Mouse (Mus musculus) heart, postnatal 25 days (tissue): ENCODE measurements around the gene Tmem145. TPM values are rescaled to one million over a fixed set of nuclear protein-coding genes. Genes with fewer than 3 reads are reported as not detected.

Source experiments
- DNase-seq: peaks from one replicate; pipeline ENCODE4 v3.0.0; 2022; ENCODE audit warnings: low spot score
- intact Hi-C: fragments of 180-260 bp; cut with DNase I; formaldehyde crosslinking; loops from one replicate; pipeline ENCODE4 v1.15.1; 2025
- total RNA-seq, 2 experiments: library from RNA; stranded (reverse); gene quantifications; 2 replicates each; pipeline ENCODE4 v1.2.3; 2021

Gene Tmem145
- total RNA-seq, 2 experiments from 2014 or later, result not detected

DNA sequence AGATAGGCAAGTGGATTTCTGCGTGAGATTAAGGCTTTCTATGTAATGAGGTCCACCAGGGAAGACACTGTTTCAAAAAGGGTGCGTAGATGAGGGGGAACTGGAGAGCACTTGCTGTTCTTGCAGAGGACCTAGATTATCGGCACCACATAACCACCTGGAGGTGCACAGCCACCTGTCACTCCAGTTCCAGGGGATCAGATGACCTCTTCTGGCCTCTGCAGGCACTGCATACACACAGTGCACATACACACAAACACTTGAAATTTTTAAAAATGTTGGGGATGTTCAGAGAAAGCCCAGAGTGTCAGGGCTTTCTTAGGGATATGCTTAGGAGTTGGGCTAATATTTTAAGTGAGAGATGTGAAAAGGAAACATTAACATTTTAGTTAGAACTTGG is 16.0 kb upstream of the Tmem145 start:
- intact Hi-C loops, result no loop called here
- no peak for DNase-seq

DNA sequence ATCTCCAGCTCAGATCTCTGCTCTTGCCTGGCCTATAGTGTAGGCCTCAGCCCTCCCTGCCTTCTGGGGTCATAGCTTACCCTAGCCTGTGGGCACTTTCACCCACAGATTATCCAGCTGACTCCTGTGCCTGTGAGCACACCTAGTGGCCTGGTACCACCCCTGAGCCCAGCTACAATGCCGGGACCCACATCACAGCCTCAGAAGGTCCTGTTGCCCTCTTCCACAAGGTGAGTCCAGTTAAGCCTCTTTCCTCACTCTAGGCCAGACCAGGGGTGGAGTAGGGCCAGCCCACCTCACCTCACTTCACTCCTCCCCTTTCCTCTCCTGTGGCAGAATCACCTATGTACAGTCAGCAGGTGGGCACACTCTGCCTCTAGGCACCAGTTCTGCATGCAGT is 15.4 kb upstream of the Tmem145 start:
- intact Hi-C loops, result no loop called here
- DNase-seq, result no peak

DNA sequence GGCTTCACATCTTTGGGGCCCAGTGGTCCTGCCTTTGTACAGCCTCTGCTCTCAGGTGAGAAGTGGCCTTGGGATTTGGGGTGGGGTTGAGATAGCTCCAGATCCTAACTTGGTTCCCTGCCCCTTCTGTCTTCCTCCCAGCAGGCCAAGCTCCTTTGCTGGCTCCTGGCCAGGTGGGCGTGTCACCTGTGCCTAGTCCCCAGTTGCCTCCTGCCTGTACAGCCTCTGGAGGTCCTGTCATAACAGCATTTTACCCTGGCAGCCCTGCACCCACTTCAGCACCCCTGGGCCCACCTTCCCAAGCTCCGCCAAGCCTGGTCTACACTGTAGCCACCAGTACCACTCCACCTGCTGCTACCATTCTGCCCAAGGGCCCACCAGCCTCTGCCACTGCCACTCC is 15.0 kb upstream of the Tmem145 start:
- DNase-seq, result no peak
- intact Hi-C loops, result no loop called here

DNA sequence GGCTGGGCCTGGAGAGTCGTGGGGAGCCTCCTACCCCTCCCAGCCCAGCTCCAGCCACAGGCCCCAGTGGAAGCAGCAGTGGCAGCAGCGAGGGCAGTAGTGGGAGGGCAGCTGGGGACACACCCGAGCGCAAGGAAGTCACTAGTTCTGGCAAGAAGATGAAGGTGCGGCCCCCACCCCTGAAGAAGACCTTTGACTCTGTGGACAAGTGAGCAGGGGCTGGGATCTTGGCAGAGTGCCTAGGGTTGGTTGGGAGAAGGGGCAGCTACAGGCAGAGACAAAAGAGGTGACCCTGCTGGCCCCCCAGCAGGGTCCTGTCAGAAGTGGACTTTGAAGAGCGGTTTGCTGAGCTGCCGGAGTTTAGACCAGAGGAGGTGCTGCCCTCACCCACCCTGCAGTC is 13.8 kb upstream of the Tmem145 start:
- DNase-seq, result no peak
- intact Hi-C loops, result no loop called here

DNA sequence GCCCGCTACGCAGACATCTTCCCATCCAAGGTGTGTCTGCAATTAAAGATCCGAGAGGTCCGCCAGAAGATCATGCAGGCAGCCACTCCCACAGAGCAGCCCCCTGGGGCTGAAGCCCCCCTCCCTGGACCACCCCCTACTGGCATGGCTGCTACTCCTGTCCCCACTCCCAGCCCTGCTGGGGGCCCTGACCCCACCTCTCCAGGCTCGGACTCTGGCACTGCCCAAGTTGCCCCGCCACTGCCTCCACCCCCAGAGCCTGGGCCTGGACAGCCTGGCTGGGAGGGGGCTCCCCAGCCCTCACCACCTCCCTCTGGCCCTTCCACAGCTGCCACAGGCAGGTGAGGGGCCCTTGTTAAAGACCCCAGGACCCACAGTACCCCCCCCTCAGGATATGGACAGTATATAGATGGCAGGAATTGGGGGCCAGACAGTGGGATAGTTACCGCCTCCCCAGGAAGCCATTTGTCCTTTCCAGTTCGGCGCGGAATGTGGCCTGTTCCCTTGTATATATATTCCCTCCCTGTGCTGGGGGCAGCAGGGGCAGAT is 12.6 kb upstream of the Tmem145 start:
- DNase-seq, result no peak
- intact Hi-C loops, result no loop called here

DNA sequence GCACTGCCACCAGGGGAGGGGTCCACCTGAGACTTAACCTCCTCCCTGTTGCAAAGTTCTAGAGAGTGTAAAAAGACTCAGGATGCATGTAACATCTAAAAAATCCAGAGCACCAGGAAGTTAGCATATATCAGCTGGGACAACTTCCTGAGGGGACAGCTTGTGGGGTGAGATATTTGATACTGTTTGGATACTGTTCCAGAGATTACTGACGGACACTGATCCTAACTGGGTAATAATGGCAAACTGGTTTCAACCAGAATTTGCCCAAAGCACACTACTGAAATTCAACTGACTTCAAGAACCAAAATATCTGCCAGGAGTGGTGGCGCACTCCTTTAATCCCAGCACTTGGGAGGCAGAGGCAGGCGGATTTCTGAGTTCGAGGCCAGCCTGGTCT is 11.4 kb upstream of the Tmem145 start:
- no peak for DNase-seq
- intact Hi-C loops, result no loop called here

DNA sequence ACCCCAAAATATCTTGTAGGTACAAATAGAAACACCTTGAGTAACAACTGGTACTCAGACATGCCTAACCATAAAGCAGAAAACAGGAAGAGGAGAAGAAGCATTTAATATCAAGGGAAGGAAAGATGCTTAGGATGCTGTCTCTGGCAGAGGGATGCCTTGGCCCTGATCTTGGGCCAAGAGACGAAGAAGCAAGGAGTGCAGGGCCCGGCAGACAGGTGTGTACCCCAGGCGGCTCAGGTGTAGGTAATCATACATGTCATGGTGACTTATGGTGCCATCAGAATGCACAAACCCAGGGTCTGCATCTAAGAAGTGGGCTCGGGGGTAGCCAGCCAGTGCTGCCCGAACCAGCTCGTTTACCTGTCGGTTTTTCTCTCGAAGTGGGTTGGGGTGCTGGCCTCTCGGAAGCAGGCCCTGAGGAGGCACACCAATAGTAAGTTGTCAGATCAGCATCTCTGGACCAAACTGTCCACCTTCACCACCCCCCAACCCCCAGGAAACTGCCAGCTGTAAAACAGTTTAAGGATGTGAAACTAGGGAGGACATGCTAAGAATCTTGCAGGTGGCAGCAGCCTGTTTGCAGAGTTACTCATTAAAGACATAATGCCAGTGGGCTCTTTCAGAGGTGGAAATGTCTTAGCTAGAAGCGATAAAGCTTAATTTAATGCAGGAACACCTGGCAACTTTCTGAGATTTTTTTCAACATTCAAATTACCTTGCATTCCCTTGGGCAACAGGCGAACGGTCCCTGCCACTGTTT is 10.8 kb upstream of the Tmem145 start:
- no peak for DNase-seq
- intact Hi-C loops, result loop anchor here (5.0 kb wide), 1 partner anchor 37 kb away; no protein-coding TSS in a partner anchor

DNA sequence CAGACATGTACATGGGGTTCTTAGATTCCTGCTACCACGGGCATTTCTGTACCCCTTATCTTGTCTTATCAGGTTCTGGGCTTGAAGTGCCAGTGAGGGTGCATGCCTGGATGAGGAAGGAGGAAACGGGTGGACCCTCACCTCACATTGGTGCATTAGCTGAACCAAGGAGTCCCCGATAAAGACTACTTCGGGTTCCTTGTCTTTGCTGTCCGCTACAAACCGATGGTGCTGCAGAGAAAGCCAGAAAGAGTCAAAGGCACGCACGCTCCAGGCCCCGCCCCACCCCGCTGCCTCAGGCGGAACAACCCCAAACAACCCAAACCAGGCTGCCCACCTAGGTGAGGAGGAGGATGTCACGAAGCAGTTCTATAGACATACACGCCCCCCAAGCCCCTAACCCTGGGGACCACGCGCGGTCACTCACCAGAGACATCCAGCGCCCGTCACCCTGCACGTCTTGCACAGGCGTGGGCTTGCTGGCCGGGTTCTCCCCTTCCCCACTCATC is 8.9 kb upstream of the Tmem145 start:
- intact Hi-C loops, result loop anchor here (5.0 kb wide), 1 partner anchor 35 kb away; no protein-coding TSS in a partner anchor
- DNase-seq, result no peak

DNA sequence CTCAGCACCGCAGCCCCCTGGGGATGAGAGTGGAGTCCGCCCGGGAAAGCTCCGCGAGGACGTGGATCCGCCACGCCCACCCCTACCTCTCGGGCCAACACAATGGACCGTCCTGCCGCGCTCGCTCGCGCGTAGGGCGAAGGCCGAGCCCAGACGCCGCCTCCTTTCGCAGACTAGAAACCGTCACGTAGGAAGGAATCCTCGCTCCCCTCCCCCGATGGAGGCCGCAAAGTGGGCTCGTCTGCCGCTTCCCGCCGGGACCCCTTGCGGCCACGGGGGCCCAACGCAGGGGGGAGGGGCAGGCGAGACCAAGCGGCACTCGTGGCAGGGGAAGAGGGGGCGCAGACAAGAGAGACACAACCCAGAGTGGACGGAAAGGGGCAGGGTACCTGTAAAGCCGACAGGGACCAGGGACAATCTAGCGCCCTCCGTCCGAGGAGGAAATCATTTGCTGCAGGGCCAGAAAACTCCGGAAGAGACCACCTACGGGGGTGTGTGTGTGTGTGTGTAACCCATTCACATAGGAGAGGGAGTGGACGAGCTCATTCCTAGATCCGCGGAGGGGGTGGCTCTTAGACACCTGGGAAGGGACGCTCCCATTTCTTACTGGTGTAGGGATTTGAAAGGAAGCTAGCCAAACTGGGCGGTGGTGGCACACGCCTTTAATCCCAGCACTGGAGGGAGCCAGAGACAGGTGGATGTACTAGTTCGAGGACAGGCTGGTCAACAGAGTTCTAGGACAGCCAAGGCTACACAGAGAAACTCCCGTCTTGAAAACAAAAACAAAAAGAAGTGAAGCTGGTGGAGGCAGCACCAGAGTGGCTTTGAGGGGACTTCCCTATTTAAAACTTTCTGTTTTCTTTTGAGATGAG is 8.2 kb upstream of the Tmem145 start, which contains the start of gene Pafah1b3:
Pafah1b3 (minus strand) TSS at position 533 of the 872 bp plus-strand sequence.
- intact Hi-C loops, result loop anchor here (2.0 to 5.0 kb wide), 2 partner anchors 17 to 35 kb away; no protein-coding TSS in a partner anchor

DNA sequence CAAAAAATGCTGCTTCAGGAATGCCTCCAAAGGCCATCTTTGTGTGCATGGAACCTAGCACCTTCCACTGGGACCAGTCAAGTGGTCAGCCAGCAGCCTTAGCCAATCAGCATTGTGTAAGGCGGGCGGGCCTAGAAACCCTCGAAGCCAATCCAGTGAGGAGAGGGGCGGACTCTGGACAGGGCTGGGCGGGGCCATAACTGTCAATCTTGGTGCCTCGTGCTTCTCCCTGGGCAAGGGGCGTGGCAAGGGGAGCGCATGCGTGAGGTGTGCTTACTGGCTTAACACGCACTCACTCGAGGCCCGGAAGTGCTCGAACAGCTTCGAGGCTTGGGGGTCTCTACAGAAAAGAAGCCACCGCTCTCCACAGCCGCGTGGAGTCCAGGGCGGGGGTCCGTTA is 4.8 kb upstream of the Tmem145 start, which contains the start of gene Prr19:
Prr19 (plus strand) TSS at position 349 of the 400 bp plus-strand sequence.
- intact Hi-C loops, result no loop called here
- no peak for DNase-seq

More for the DNA sequence above, 8.2 kb upstream of the Tmem145 start, which contains the start of gene Pafah1b3:
- DNase-seq, result no peak

DNA sequence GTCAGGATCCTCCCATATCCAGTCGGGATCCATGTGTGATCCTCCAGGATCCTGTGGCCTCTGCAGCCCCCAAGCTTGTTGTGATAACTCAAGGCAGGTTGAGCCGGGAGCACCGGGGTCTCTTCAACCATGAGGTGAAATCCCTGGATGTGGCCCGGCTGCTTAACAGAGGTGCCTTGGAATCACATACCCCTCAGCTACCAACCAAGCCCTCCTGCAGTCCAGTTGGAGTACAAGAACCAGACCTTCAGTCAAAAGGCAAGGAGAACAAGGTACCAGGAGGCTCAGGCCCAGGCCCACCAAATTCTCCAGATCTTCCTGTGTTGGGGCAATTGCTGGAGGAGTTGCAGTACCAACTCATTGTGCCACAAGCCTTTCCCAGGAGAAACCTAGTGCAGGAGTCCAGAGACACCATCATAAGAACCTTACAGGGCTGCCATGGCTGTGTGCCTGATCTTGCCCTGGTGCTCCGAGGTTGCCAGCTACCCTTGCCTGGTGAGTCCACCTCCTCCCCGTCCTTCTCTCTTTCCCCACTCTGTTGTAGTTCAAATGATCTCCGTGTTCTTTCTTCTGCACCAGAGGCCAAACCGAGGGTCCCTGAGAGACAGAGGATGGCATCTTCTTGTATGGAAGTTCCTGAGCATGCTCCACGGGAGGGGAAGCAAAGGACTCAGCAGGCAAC is 2.8 kb upstream of the Tmem145 start:
- no peak for DNase-seq
- intact Hi-C loops, result no loop called here

DNA sequence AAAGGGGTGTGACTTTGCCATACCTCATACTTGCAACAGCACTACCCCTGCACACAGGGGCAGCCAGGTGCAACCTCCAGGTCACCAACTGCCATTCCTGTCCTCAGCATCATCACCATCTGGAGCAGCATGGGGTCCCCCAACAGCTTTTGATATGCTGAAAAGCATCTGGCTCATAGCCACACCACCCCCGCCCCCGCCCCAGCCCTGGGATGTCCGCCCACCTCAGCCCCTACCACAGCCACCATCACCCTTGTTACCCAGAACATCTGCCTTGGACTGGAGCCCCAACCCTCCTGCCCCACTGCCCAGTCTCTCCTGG is 2.3 kb upstream of the Tmem145 start:
- DNase-seq, result no peak
- intact Hi-C loops, result no loop called here

DNA sequence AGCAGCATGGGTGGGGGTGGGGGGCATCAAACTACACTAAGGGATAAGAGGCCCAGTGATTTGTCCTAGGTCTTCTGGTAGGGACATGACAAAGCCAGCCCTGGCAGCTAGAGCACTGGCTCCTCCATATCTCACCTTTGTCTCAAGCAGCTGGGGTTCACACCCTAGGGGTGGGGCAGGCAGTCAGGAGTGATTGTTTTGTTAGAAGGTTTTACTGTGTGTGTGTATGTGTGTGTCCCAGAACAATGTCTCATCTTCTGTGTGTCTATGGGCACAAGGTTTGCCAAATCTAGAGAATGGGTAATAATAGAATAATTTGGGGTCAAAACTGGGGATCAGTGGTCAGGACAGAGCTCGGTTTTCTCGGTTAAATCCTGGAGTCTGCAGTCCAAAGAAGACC is 425 bp upstream of the Tmem145 start:
- no peak for DNase-seq
- intact Hi-C loops, result no loop called here

DNA sequence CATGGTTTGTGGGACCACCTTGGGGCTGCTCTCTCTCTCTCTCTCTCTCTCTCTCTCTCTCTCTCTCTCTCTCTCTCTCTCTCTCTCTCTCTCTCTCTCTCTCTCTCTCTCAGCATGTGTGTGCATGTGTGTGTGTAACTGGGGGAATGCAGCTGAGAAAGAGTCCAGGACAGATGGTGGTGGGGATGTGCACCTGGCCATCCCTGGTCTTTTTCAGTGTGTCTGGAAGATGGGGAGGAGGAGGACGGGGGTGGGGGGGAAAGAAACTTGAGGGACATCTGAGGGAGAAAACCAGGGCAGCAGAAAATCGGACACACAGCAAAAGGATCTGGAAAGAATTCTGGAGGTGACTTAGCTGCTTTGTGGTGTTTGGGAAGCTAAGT is 699 bp downstream of the Tmem145 start:
- DNase-seq, result no peak
- intact Hi-C loops, result no loop called here

DNA sequence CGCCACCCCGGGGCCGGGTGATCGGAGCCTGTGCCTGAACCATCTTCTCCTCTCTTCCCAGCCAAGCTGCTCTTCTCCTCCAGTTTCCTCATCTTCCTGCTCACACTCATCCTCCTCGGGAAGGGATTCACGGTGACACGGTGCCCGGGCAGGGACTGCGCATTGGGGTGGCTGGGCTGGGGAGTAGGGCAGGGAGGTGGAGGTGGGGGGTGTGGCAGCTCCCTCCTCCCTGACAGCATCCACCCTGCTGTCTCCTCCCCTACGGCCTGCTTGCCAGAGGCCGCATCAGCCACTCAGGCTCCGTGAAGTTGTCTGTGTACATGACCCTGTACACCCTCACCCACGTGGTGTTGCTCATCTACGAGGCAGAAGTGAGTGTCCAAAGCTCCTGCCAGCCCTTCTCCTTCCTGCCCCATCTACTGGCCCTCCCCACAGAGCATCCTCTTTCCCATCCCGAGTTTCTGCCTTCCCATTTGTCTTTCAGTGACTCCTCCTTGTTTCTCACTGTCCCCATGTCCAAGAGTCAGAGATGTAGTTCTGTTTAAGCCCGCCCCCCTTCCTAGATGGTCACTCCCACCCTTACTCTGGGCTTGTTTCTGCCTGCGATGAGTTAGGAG is 2.9 kb downstream of the Tmem145 start:
- DNase-seq, result no peak
- intact Hi-C loops, result no loop called here

DNA sequence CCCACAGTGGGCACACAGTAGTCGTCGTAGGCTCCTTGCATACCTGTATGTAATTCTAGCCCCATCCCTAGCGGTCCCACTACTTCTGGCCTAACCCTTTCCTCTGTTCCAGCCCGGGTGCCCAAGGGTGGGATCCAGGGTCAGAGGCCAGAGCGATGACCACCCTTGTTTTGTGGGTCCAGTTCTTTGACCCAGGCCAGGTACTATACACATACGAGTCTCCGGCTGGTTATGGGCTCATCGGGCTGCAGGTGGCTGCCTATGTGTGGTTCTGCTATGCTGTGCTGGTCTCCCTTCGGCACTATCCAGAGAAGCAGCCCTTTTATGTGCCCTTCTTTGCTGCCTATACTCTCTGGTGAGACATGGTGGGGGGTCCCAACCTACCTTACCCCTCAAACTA is 3.5 kb downstream of the Tmem145 start:
- intact Hi-C loops, result no loop called here
- no peak for DNase-seq

DNA sequence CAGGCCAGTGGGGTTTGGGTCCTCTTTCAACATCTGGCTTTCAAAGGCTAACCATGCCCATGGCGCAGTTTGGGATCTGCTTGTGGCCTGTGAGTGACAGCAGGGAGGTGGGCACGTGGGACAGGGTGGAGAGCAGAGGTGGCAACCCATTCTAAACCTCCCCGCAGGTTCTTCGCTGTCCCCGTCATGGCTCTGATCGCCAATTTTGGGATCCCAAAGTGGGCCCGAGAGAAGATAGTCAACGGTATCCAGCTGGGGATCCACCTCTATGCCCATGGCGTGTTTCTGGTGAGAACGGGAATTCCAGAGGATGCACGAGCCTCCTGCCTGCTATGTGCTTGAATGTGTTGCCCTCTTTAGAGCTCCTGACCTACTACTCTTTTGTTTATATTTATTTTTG is 5.3 kb downstream of the Tmem145 start:
- no peak for DNase-seq

DNA sequence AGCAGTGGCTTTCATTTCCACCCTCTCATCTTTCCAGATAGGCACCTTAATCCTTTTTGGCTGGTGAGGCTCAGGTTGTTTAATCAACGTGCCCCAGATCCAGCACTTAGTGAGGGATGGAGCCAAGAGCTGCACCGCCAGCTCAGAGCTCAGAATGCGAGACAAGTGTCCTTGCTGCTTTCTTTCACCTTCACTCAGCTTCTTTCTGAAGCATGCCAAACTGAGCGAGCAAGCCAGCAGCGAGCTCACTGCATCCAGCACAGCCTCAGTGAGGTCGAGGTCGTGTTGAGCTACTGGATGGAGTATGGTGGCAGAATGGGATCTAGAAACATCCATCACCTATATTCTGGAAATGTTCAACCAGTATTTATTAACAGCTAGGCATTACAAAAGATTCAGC is 7.4 kb downstream of the Tmem145 start:
- intact Hi-C loops, result no loop called here
- DNase-seq, result no peak

More for the DNA sequence above, 5.3 kb downstream of the Tmem145 start:
- intact Hi-C loops, result no loop called here

DNA sequence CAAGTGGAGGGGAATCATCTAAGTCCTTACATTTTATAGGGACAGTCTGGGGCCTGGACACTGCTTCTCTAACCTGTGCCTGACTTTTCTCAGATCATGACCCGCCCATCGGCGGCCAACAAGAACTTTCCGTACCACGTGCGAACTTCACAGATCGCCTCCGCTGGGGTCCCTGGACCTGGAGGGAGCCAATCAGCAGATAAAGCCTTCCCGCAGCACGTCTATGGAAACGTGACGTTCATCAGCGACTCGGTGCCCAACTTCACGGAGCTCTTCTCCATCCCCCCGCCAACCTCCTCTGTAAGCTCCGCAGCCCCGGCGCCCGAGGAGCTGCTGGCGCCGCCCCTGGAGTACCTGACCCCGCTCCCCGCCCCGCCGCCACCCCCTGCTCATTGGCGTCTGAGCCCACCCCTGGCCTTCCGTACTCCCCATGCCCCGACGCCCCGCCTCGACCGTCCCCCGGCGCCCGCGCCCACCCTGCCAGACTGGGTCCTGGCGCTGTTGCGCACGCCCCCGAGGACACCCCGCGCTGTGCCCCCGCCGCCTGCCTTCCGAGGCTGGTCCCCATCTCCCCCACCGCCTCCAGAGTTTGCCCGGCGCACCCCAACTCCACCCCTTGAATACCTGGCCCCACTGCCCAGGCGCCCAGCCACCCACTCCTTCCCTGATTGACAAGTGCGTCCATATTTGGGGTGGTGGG is 8.8 kb downstream of the Tmem145 start:
- intact Hi-C loops, result loop anchor here (2.0 to 5.0 kb wide), 4 partner anchors 16 to 182 kb away; no protein-coding TSS in a partner anchor
- DNase-seq, result no peak
